Mouse (Mus musculus) retina, embryonic 14.5 days (tissue): ENCODE data around the gene Sult1e1.

ENCODE experiments used
- DNase-seq: peaks from one replicate; pipeline ENCODE4 v3.0.0-alpha.2; 2015; ENCODE audit warnings: low spot score

Sult1e1 gene

GRCm38 (mm10) chr5:87591494-87591893 lies at the start of gene Sult1e1:
Gene Sult1e1 (minus strand): TSS chr5:87591594.
- DNase-seq = no peak

- no peak for DNase-seq
These were observed 31.3 kb upstream of the Sult1e1 start for GRCm38 (mm10) chr5:87622681-87623080.

- no peak for DNase-seq
These were observed 23.7 kb upstream of the Sult1e1 start for GRCm38 (mm10) chr5:87615128-87615390.

- no peak for DNase-seq
These were observed 23.2 kb upstream of the Sult1e1 start for GRCm38 (mm10) chr5:87614364-87615127.

GRCm38 (mm10) chr5:87601018-87601417 lies 9.6 kb upstream of the Sult1e1 start:
- DNase-seq = no peak

GRCm38 (mm10) chr5:87597891-87598290 lies 6.5 kb upstream of the Sult1e1 start:
- DNase-seq = no peak

GRCm38 (mm10) chr5:87589916-87590315 lies 1.5 kb downstream of the Sult1e1 start:
- DNase-seq = no peak

- no peak for DNase-seq
These were observed 11.0 kb downstream of the Sult1e1 start for GRCm38 (mm10) chr5:87580389-87580788.

GRCm38 (mm10) chr5:87574174-87574573 lies 17.2 kb downstream of the Sult1e1 start:
- DNase-seq = no peak

- DNase-seq = no peak
These were observed 17.9 kb downstream of the Sult1e1 start for GRCm38 (mm10) chr5:87573490-87573889.

- DNase-seq = no peak
These were observed 18.6 kb downstream of the Sult1e1 start for GRCm38 (mm10) chr5:87572781-87573180.

- DNase-seq = no peak
These were observed 22.5 kb downstream of the Sult1e1 start, which contains the start of gene Sult1d1 for GRCm38 (mm10) chr5:87568845-87569244. Gene Sult1d1 (minus strand): TSS chr5:87569027.

GRCm38 (mm10) chr5:87567306-87567705 lies 24.1 kb downstream of the Sult1e1 start:
- DNase-seq = no peak

- no peak for DNase-seq
These were observed 28.4 kb downstream of the Sult1e1 start for GRCm38 (mm10) chr5:87562966-87563365.

GRCm38 (mm10) chr5:87562526-87562925 lies 28.9 kb downstream of the Sult1e1 start:
- DNase-seq = no peak

- no peak for DNase-seq
These were observed 31.2 kb downstream of the Sult1e1 start for GRCm38 (mm10) chr5:87560145-87560544.

- no peak for DNase-seq
These were observed 40.5 kb downstream of the Sult1e1 start for GRCm38 (mm10) chr5:87550935-87551334.

- DNase-seq = no peak
These were observed 53.3 kb downstream of the Sult1e1 start, which contains the start of gene Sult1b1 for GRCm38 (mm10) chr5:87538111-87538510. Gene Sult1b1 (minus strand): TSS chr5:87538195.

- no peak for DNase-seq
These were observed 55.3 kb downstream of the Sult1e1 start for GRCm38 (mm10) chr5:87535994-87536644.

- DNase-seq = no peak
These were observed 59.1 kb downstream of the Sult1e1 start for GRCm38 (mm10) chr5:87532288-87532687.
